Mouse (Mus musculus) monocyte, adult 2 months (primary cell): Measurements from ENCODE around the gene Sptbn4.

Source experiments
- DNase-seq, 2 experiments: peaks; one replicate each; pipeline ENCODE4 v3.0.0; 2022; ENCODE audit warnings: low spot score in 2 of 2, low read depth in 1 of 2

Sptbn4 gene

GRCm38 (mm10) chr7:27437544-27437943, 9.9 kb downstream of the Sptbn4 start:
- no peak for DNase-seq

- DNase-seq: no peak
These were observed 13.7 kb downstream of the Sptbn4 start for GRCm38 (mm10) chr7:27433794-27434193.

DNA sequence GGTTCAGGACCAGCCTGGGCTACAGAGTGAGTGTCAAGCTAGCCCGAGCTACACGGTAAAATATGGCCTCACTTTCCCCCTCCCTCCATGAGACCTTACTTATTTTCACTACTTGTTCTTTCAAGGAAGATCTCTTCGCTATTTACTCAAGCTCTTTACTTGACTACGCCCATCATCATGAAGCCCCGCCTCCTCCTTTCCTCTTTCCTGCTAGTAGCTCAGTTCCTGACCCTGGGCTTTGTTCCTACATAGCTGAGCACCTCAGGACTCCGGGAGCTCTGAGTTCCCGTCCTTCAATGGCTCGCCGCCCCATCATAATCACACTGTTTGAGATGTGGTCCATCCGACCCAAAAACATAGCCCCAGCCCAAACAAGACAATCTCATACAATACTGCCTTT, 14.1 kb downstream of the Sptbn4 start:
- DNase-seq: no peak

DNA sequence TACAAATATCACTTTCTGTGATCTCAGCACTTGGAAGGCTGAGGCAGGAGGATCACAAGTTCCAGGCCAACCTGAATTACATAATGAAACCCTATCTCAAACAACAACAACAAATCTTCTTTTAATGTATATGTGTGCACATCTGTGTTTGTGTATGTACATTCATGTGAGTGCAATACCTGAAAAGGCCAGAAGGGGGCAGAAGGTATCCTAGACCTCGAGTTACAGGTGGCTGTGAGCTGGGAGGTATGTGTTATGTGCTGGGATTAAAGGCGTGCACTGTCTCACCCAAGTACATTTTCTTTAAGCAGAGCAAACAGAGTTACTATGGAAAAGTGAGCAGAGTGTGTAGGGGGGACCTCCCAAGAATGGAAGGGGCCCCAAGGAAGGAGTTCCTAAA, 18.4 kb downstream of the Sptbn4 start:
- no peak for DNase-seq

DNA sequence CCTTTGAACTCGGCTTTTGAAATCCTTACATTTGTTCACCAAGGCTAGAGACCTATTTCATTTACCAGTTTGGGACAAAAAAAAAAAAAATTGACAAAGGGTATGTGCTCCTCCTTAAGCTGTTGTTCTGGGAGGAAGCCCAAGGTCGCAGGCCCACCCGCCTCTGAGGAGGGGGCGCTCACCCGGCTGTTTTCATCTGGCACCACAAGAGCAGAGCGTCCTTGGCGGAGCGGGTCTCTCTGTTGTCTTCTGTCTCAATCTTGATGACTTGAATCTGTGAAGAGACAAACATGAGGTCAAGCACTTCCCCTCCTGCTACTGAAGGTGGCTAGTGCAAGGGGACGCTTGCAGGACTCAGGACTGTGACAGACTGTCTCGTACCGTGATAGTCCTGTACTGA, 19.5 kb downstream of the Sptbn4 start:
- no peak for DNase-seq

DNA sequence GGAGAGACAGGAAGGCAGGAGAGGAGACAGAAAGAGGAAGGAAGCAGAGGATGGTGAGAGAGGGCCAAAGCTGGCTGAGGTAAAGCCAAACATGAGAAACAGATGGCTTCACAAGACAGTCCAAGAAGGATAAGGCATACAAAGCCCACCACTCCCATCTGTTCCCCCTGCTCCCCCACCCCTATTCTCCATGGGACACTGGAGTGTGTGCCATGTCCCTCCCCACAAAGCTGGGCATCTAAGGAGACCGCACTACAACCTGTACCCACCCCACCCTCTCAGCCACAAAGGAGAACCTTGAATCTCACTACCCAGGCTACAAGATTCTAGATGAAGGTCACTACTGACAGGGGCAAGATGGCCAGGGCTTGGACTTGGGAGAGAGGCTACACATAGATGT, 20.1 kb downstream of the Sptbn4 start:
- no peak for DNase-seq

DNA sequence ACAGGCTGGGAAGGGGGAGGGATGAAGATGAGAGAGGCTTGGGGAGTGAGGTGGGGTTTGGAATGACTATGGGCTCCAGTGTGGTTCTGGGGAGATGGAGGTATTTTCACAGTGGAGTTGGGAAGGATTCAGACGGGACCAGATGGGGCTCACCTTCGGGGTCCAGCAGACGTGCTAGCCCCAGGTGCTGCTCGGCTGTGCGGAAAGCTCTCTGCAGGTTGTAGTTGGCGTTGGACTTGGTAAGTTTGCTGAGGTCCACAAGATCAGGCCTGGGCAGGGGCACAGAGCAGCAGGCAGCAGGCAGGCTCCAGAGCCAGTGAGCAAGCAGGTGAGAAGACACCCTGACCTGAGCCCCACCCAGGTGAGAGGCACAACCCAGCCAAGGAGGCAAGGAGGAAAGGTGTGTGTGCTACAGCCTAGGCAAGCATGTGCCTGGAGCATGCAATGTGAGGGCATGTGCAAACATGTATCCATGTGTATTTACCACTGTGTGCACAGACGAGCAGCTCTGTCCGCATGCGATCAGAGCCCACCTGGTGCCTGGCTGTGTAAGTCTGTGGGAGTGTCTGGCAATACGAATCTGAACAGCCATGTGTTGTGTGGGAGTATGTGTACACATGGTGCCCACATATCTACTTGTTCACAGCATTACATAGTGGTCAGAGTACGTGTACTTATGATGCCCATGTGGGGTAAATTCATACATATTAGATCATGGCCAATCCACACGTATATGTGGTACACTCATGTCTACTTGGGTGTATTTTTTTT, 23.7 kb downstream of the Sptbn4 start:
- DNase-seq: no peak

GRCm38 (mm10) chr7:27419101-27419500, 28.4 kb downstream of the Sptbn4 start:
- no peak for DNase-seq

DNA sequence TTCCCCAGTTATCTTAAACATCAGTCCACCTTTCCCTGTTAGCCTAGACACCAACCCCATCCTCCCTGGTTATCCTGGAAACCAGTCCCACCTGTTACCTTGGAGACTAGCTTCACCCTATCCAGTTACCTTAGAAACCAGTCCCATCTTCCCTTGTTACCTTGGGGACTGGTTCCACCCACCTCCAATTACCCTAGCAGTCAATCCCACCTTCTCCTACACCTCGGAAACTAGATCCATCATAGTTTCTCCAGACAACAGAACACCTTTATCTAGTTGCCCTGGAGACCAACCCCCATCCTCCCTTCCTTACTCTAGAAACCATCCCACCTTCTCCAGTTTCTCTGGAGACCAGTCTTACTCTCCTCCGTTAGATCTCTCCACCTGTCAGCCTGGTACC, 30.3 kb downstream of the Sptbn4 start:
- DNase-seq: no peak

DNA sequence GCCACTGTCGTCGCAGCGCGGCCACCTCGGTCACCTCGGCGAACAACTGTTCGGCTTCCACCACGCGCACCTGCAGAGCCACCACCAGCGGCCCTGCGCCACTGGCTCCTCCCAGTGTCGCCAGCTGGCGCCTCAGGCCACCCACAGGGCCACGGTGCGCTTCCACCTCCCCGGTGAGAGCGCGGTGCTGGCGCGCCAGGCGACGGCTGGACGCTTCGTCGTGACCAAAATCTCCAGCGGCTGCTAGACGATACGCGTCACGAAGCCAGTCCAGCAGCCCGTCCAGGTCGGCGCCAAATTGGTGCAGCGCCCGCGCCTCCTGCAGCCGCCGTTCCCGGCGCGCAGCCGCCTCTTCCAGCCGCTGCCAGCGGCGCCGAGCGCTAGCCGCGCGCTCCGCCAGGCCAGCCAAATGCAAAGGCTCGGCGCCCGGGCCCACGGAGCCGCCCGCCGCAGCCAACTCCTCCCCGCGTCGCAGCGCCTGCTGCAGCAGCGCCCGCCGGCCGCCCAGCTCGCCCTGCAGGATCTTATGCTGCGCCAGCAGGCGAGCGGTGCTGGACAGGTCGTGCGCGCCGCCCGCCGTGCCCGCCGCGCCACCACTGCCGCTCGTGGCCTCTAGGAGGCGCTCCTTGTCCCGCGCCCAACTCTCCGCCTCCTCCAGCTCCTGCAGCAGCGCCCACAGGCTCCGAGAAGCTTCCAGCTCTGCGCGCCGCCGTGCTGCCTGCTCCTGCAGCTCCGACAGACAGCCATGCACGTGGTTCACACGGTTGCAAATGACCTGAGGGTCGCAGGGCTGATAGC, 38.9 kb downstream of the Sptbn4 start:
- peak in 1 of 2 experiments; percentile 28 for DNase-seq

- DNase-seq: no peak
These were observed 39.7 kb downstream of the Sptbn4 start for GRCm38 (mm10) chr7:27407816-27408215.

- DNase-seq: no peak
These were observed 41.0 kb downstream of the Sptbn4 start for GRCm38 (mm10) chr7:27406481-27406880.

- DNase-seq: no peak
These were observed 43.1 kb downstream of the Sptbn4 start for GRCm38 (mm10) chr7:27404203-27404942.

- DNase-seq: no peak
These were observed 44.8 kb downstream of the Sptbn4 start for GRCm38 (mm10) chr7:27402675-27403074.

DNA sequence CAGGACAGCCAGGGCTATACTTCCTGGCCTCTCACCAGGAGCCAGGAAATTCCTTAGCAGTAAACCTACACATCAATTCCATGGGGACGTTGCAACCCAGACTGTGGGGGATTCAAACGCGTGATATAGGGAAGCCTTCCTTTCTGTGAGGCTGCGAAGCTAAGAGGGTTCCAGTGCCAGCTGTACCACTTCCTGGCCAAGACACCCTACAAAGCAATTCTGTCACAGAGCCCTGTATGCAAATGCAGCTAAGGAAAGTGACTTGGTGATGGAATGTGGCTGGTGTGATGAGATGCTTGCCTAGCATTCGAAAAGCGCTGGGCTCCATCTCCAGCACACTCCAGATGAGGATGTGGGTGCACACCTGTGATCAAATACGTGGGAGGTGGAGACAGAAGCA, 46.9 kb downstream of the Sptbn4 start:
- no peak for DNase-seq

DNA sequence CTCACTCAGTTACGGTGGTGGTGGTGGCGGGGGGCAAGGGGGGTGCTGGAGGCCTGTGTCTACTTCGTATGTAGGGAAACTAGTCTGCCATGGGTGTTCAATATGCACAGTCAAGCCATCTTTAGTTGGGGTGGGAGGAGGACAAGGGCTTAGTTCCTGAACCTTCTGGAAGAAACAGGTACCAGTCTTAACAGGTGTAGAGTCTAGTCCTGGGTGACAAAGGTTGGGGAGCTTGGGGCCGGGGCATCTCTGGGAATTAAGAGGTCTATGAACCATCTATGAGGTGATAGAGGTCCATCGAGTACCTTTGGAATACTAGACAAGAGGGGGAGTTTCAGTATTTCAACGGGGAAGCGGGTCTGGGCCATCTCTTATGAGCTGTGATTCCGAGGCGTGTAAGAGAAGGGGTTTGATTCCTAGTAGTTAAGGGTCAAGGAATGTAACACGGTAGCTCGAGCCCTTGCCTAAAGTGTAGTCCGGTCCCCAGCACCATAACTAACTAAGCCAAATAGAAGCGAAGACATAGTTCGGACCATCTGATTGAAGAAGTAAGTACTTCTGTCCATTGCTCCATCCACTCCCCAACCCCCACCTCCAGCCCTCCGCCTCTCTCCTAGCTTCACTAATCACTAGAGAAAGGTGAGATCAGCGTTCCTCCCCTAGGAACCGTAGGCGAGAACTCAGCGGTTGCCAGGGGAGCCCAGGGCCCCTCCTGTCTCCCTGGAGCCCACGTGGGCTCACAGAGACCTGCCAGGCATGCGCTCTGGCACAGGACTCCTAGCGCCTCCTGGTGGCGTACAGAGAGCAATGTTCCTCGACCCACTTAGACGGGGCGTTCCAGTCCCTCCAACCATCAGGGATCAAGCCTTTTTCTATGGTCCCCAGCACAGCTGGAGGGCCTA, 50.2 kb downstream of the Sptbn4 start:
- no peak for DNase-seq

DNA sequence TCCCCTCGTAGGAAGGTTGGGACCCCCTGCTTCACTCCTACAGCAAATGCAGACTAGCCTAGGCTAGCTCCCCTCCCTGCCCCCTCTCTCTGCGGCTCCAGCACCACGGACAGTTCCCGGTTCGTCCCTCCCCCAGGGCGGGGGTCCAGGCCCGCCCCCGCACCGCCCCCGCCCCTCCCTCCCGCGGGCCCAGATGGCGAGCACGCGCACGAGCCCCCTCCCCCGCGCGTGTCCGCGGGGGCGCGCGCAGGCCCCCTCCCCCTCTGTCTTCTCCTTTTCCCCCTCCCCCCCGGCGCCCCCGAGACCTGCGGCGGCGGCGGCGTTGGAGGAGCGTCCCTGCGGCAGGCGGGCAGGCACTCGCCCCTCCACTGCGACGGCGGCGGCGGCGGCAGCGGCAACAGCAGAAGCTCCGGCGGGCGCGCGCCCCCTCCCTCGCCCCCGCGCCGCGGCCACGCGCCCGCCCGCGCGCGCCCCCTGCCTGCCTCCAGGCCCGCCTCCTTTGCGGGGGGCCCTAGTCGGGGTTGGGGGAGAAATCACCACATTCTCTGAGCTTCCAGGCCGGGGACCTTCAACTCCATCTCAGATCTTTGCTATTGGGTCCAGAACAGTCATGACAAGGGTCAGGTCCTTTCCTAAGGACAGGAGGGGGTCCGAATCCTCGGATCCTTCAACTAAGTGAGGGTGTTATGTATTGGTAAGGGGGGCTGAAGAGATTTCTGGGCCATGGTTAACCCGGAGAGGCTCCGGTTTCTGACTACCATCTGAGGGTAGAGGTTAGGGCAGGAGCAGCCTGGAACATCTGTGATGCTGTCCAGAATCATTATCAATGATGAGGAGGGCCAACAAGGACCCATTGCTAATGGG, 51.1 kb downstream of the Sptbn4 start:
- DNase-seq: no peak

GRCm38 (mm10) chr7:27395521-27396183, 51.8 kb downstream of the Sptbn4 start:
- no peak for DNase-seq

DNA sequence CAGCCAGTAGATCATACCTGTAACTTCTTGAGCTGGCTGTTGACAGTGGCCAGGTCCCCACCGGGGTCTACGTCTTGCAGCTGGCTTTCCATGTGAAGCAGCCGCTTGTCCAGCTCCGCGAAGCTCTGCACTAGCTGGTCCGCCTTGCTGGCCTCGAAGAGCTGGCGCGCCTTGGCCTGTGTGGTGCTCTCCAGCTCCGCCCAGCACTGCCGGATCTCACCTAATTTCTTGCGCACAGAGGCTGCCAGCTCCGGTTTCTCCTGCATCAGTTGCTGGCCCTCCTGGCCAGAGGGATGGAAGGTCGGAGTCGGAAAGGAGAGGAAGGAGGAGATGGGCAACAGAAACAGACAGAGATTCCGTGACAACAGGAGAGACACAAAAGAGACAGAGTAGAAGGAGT, 56.1 kb downstream of the Sptbn4 start:
- no peak for DNase-seq
